Mouse (Mus musculus): ENCODE data around the gene Rufy4.

DNA sequence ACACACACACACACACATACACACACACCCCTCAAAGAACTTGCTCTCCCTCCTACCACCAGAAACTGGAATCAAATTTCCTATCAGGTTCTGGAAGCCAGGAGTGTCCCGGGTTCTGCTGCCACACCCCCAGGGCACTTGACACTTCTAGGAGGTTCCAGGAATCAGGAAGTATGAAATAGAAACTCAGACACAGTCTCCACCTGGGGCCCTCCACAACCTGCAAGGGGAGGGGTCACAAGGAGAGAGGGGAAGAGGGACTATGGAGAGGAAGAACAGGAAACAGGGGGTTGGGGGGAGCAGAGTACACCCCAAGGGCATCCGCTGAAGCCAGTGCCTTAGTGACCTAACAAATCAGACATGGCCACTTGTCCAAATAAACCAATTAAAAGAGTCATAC, 56.1 kb downstream of the Rufy4 start:
- TF ChIP-seq IRF4 (IDR thresholded peaks at IDR 0.05; ENCODE audit: low read depth, low read length) (no peak), ELF1 (IDR thresholded peaks at IDR 0.05; ENCODE audit: low read depth, low read length) (no peak), ZKSCAN1 (IDR thresholded peaks at IDR 0.05; ENCODE audit: borderline replicate concordance, low read depth, low read length) (no peak), KAT2A (IDR thresholded peaks at IDR 0.05; ENCODE audit: insufficient replicate concordance, low read length) (no peak), BHLHE40 (IDR thresholded peaks at IDR 0.05; ENCODE audit: low read depth, low read length) (no peak), EP300 (IDR thresholded peaks at IDR 0.05; ENCODE audit: low read length) (no peak), E2F4 (IDR thresholded peaks at IDR 0.05; ENCODE audit: insufficient replicate concordance, low read depth, low read length) (no peak), POLR2A (IDR thresholded peaks at IDR 0.05; ENCODE audit: low read depth, low read length) (no peak), JUN (IDR thresholded peaks at IDR 0.05; ENCODE audit: insufficient read depth, low read depth, low read length) (no peak), UBTF (IDR thresholded peaks at IDR 0.05; ENCODE audit: low read depth, low read length) (no peak)

Data from CH12.LX (cell line).